Mouse (Mus musculus) lung, postnatal 0 days (tissue): Measurements from ENCODE around the gene Frat1. TPM values are rescaled to one million over a fixed set of nuclear protein-coding genes. Genes with fewer than 3 reads are reported as not detected.
"Not testable (repeated sequence)": the region's sequence is repeated elsewhere in the genome, so short reads cannot be mapped to it uniquely, and the experiment has no call there.

Source experiments
- ATAC-seq: fragments of 200-750 bp; cut with Nextera tagmentation; 2 replicates; pipeline ENCODE4 v1.8.0; 2017; ENCODE audit warnings: moderate library complexity
- DNase-seq: peaks from one replicate; pipeline ENCODE4 v3.0.0-alpha.2; 2016; ENCODE audit warnings: low spot score
- H3K27ac ChIP-seq: fragments of 300-500 bp; sonication (generic); 2 replicates; pipeline ENCODE4 v1.5.1; 2014; ENCODE audit warnings: antibody characterized with exemption, mild to moderate bottlenecking, low read length, mixed read lengths
- H3K27me3 ChIP-seq: fragments of 300-500 bp; sonication (generic); replicated peaks from 2 replicates; pipeline ENCODE4 v1.6.1; 2014; ENCODE audit warnings: low read length, mixed read lengths; ENCODE audit not compliant: insufficient read depth
- H3K36me3 ChIP-seq: fragments of 300-500 bp; sonication (generic); 2 replicates; pipeline ENCODE4 v1.6.1; 2014; ENCODE audit warnings: low read length, mixed read lengths; ENCODE audit not compliant: insufficient read depth
- H3K4me1 ChIP-seq: fragments of 300-500 bp; sonication (generic); 2 replicates; pipeline ENCODE4 v1.6.1; 2014; ENCODE audit warnings: antibody characterized with exemption, low read depth, low read length, mixed read lengths; ENCODE audit not compliant: insufficient read depth
- H3K4me2 ChIP-seq: fragments of 300-500 bp; sonication (generic); replicated peaks from 2 replicates; pipeline ENCODE4 v1.6.1; 2014; ENCODE audit warnings: low read depth, mild to moderate bottlenecking, low read length, moderate library complexity, mixed read lengths
- H3K4me3 ChIP-seq: fragments of 300-500 bp; sonication (generic); 2 replicates; pipeline ENCODE4 v1.5.1; 2014; ENCODE audit warnings: low read depth, low read length
- H3K9ac ChIP-seq: fragments of 300-500 bp; sonication (generic); replicated peaks from 2 replicates; pipeline ENCODE4 v1.6.1; 2014; ENCODE audit warnings: low read depth, mild to moderate bottlenecking
- H3K9me3 ChIP-seq: fragments of 300-500 bp; sonication (generic); 2 replicates; pipeline ENCODE4 v1.6.1; 2016; ENCODE audit warnings: low read length, mixed read lengths
- CTCF ChIP-seq: IDR thresholded peaks from 2 replicates; pipeline ENCODE4 v1.5.1; 2016; ENCODE audit warnings: antibody characterized with exemption, mild to moderate bottlenecking
- EP300 ChIP-seq: IDR thresholded peaks from 2 replicates; pipeline ENCODE4 v1.6.1; 2016; ENCODE audit warnings: antibody characterized with exemption, mild to moderate bottlenecking, control low read depth
- WGBS: fragments of 180-500 bp; shearing (Covaris S2); extraction: QIAGEN DNeasy Blood & Tissue Kit; methylation state at CpG from one replicate; pipeline ENCODE4 v1.1.7; 2014; 5-methylcytosine and 5-hydroxymethylcytosine counted together
- polyA plus RNA-seq: library from polyadenylated mRNA; unstranded; fragments of >200 nt; fragmentation: Nextera tagmentation; extraction: Ambion mirVana; gene quantifications from 2 replicates; pipeline ENCODE4 v1.2.1, GENCODE M21; 2015

The Frat1 gene
- polyA plus RNA-seq, 1 experiment from 2014 or later = 14.1 TPM

DNA sequence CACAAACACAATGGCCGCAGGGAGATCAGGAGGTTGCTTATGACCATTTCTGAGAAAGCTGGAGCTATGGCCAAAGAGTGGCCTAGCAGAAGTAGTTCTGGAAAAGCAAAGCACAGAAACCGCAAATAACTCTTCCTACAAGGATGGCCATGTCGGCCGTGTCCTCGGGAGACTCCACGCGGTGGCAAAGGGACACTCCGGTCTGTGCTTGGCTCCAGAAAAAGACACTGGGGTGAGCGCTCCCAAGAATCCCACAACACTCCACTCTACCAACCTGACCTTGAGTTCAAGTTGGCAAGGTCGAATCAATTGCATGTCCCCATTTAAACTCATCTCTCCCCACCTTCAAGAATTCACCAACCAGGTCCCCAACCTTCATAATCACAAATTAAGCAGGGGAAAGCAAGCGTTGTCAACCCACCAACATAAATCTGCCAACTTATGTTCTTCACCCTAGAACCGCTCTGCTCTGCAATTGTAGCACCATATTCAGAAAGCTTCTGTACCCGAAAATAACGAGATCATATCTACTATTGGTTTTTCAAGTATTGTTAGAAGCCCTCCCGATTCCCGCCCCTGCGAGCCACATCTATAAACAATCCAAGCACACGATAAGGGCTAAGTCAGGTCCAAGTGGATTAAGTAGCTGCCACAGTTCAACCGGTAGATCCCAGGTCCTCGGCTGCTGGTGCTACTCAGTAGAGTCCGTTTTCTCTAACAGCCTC lies 16.8 kb downstream of the Frat1 start:
- H3K9ac ChIP-seq = peak overlapping the region; percentile 78; the same call in 1 of the 2 replicates
- no peak for ATAC-seq
- peak overlapping the region; percentile 94 for H3K27ac ChIP-seq
- no peaks in the 10 kb centered on the region for H3K27me3 ChIP-seq
- H3K4me2 ChIP-seq = peak overlapping the region; percentile 97
- peak overlapping the region; percentile 79 for H3K4me3 ChIP-seq
- H3K4me1 ChIP-seq = peaks cover 4% of the 10 kb centered on the region; the same call in 1 of the 2 replicates
- TF ChIP-seq CTCF = peak; percentile 38
- no peak for TF ChIP-seq EP300
- H3K9me3 ChIP-seq = no peaks in the 10 kb centered on the region
- peak; percentile 16 for DNase-seq
- no peaks in the 10 kb centered on the region for H3K36me3 ChIP-seq
- 9% methylated on average over 21 of the region's 21 CpGs for WGBS

GRCm38 (mm10) chr19:41847091-41847581 lies 17.4 kb downstream of the Frat1 start:
- Histone ChIP-seq H3K4me1 (peaks cover 4% of the 10 kb centered on the region; the same call in 1 of the 2 replicates), H3K4me2 (peak overlapping the region; percentile 97), H3K36me3 (no peaks in the 10 kb centered on the region), H3K9me3 (no peaks in the 10 kb centered on the region), H3K9ac (peak overlapping the region; percentile 78), H3K27ac (peak overlapping the region; percentile 94), H3K27me3 (no peaks in the 10 kb centered on the region), H3K4me3 (peak overlapping the region; percentile 79)
- ATAC-seq (peak; percentile 8), DNase-seq (peak; percentile 32)
- TF ChIP-seq CTCF = peak; percentile 2; the same call in 1 of the 2 replicates
- no peak for TF ChIP-seq EP300
- WGBS = under 1% methylated on average over 50 of the region's 64 CpGs

GRCm38 (mm10) chr19:41847614-41847991 lies 17.8 kb downstream of the Frat1 start:
- Histone ChIP-seq H3K9ac (peak overlapping the region; percentile 78), H3K4me3 (peak overlapping the region; percentile 79), H3K27ac (peak overlapping the region; percentile 94), H3K4me2 (peak overlapping the region; percentile 97)
- DNase-seq = peak; percentile 65
- under 1% methylated on average over 39 of the region's 53 CpGs for WGBS
- H3K27me3 ChIP-seq, H3K36me3 ChIP-seq, H3K9me3 ChIP-seq, H3K4me1 ChIP-seq: not testable (repeated sequence)
- ATAC-seq = peak; percentile 48

- Histone ChIP-seq H3K36me3 (no peaks in the 10 kb centered on the region), H3K4me2 (peak within 1 kb of the TSS; percentile 97), H3K27ac (peak within 1 kb of the TSS; percentile 94), H3K9me3 (no peaks in the 10 kb centered on the region), H3K27me3 (no peaks in the 10 kb centered on the region), H3K4me1 (peaks cover 4% of the 10 kb centered on the region; the same call in 1 of the 2 replicates), H3K9ac (peak within 1 kb of the TSS; percentile 78), H3K4me3 (peak within 1 kb of the TSS; percentile 79)
- peak; percentile 96 for DNase-seq
- ATAC-seq = peak; percentile 96
- no peak for TF ChIP-seq CTCF
- peak; percentile 97 for TF ChIP-seq EP300
- under 1% methylated on average over 69 of the region's 72 CpGs for WGBS
Observed at GRCm38 (mm10) chr19:41847992-41848851, 18.5 kb downstream of the Frat1 start, which contains the start of gene Frat2. Gene Frat2, minus strand, starts transcription at chr19:41848132.

- ATAC-seq (no peak), DNase-seq (no peak)
- TF ChIP-seq CTCF (no peak), EP300 (no peak)
- H3K27ac ChIP-seq = no peak overlapping the region
- no peaks in the 10 kb centered on the region for H3K9me3 ChIP-seq
- no peak overlapping the region for H3K4me3 ChIP-seq
- H3K9ac ChIP-seq = no peak overlapping the region
- H3K4me2 ChIP-seq = no peak overlapping the region
- peaks cover 4% of the 10 kb centered on the region; the same call in 1 of the 2 replicates for H3K4me1 ChIP-seq
- no peaks in the 10 kb centered on the region for H3K27me3 ChIP-seq
- 31% methylated on average over 6 of the region's 6 CpGs for WGBS
- H3K36me3 ChIP-seq = no peaks in the 10 kb centered on the region
Observed at GRCm38 (mm10) chr19:41850021-41850718, 20.4 kb downstream of the Frat1 start.
